7 mouse cellular contexts compared by ENCODE assay signal in genomic region chr10:84903742-84904141, GRCm38 (mm10). TPM values are rescaled to one million over a fixed set of nuclear protein-coding genes. Genes with fewer than 3 reads are reported as not detected.
DNase-seq lines count a peak whose midpoint lies in the region; ATAC-seq lines count a peak whose summit lies in the region.

No protein-coding gene starts in this region.

- ATAC-seq in liver, embryonic 11.5 days (replicated peaks; ENCODE audit: low FRiP score): no peak
- peak; percentile 71 for ATAC-seq in forebrain, embryonic 14.5 days
- 0 out of 2 replicates have a peak, but pooled peaks have one; percentile 20 for ATAC-seq in neural tube, embryonic 15.5 days (ENCODE audit: low FRiP score)

- H3K9me3 ChIP-seq in liver, embryonic 11.5 days (ENCODE audit: control insufficient read depth, low read length): no peaks in the 10 kb centered on the region
- no peaks in the 10 kb centered on the region for H3K9me3 ChIP-seq in forebrain, embryonic 14.5 days (replicated peaks; ENCODE audit: control insufficient read depth, low read length)
- H3K9me3 ChIP-seq in neural tube, embryonic 15.5 days (replicated peaks): no peaks in the 10 kb centered on the region

- 15% methylated on average over 5 of the region's 5 CpGs for WGBS in liver, embryonic 11.5 days
- 17% methylated on average over 5 of the region's 5 CpGs for WGBS in forebrain, embryonic 14.5 days
- 9% methylated on average over 5 of the region's 5 CpGs for WGBS in neural tube, embryonic 15.5 days

- H3K4me3 ChIP-seq in liver, embryonic 11.5 days (ENCODE audit: low read depth, low read length): no peak overlapping the region
- no peak overlapping the region for H3K4me3 ChIP-seq in forebrain, embryonic 14.5 days (ENCODE audit: low read depth, low read length)
- no peak overlapping the region for H3K4me3 ChIP-seq in neural tube, embryonic 15.5 days (replicated peaks)

- 0 out of 2 replicates have a peak overlapping the region, but pooled peaks have one; percentile 3 for H3K4me2 ChIP-seq in liver, embryonic 11.5 days
- H3K4me2 ChIP-seq in forebrain, embryonic 14.5 days (ENCODE audit: low read length): peak overlapping the region; percentile 9; the same call in 1 of the 2 replicates
- peak overlapping the region; percentile 7; the same call in 1 of the 2 replicates for H3K4me2 ChIP-seq in neural tube, embryonic 15.5 days

- H3K36me3 ChIP-seq in liver, embryonic 11.5 days (ENCODE audit: control insufficient read depth, insufficient read depth, low read length): no peaks in the 10 kb centered on the region
- peaks cover 6% of the 10 kb centered on the region; the same call in 1 of the 2 replicates for H3K36me3 ChIP-seq in forebrain, embryonic 14.5 days (ENCODE audit: control insufficient read depth, insufficient read depth, low read length)
- H3K36me3 ChIP-seq in neural tube, embryonic 15.5 days: no peaks in the 10 kb centered on the region

- H3K9ac ChIP-seq in liver, embryonic 11.5 days (ENCODE audit: low read depth, low read length): no peak overlapping the region
- H3K9ac ChIP-seq in forebrain, embryonic 14.5 days (ENCODE audit: low read length): 0 out of 2 replicates have a peak overlapping the region, but pooled peaks have one; percentile 2
- H3K9ac ChIP-seq in neural tube, embryonic 15.5 days (replicated peaks): no peak overlapping the region

- H3K27ac ChIP-seq in liver, embryonic 11.5 days (ENCODE audit: low read depth, low read length): no peak overlapping the region
- H3K27ac ChIP-seq in forebrain, embryonic 14.5 days (ENCODE audit: low read depth, low read length): peak overlapping the region; percentile 22; the same call in 1 of the 2 replicates
- peak overlapping the region; percentile 38; the same call in 1 of the 2 replicates for H3K27ac ChIP-seq in neural tube, embryonic 15.5 days (replicated peaks)

- H3K27me3 ChIP-seq in liver, embryonic 11.5 days (replicated peaks; ENCODE audit: control insufficient read depth, insufficient read depth, low read length): no peaks in the 10 kb centered on the region
- no peaks in the 10 kb centered on the region for H3K27me3 ChIP-seq in forebrain, embryonic 14.5 days (replicated peaks; ENCODE audit: control insufficient read depth, insufficient read depth, low read length)
- no peaks in the 10 kb centered on the region for H3K27me3 ChIP-seq in neural tube, embryonic 15.5 days (replicated peaks)

- intact Hi-C loops in left cerebral cortex, postnatal 25 days (cut with DNase I): no loop called here

- peaks cover 7% of the 10 kb centered on the region; the same call in 1 of the 2 replicates for H3K4me1 ChIP-seq in liver, embryonic 11.5 days (replicated peaks; ENCODE audit: control insufficient read depth, insufficient read depth, low read length)
- peaks cover 11% of the 10 kb centered on the region for H3K4me1 ChIP-seq in forebrain, embryonic 14.5 days (ENCODE audit: control insufficient read depth, insufficient read depth, low read length)
- peaks cover 25% of the 10 kb centered on the region for H3K4me1 ChIP-seq in neural tube, embryonic 15.5 days

- DNase-seq in liver, embryonic 11.5 days (ENCODE audit: low spot score): no peak
- DNase-seq in liver: no peak
- DNase-seq in brain, adult 2 months (ENCODE audit: low read depth, low spot score): peak; percentile 73
- DNase-seq in forebrain, embryonic 14.5 days (ENCODE audit: low spot score): peak; percentile 46
- peak; percentile 36 to 64 for DNase-seq in left cerebral cortex, postnatal 25 days (ENCODE audit: low spot score in 2 of 2)
- no peak for DNase-seq in natural killer cell, adult 2 months (ENCODE audit: low spot score in 2 of 2)

RNA-seq across cellular contexts. Expression of gene Ric8b, which starts 13.7 kb away (rescaled TPM):
- 9.7 and 11.8 TPM in 2 replicates for polyA plus RNA-seq in liver, embryonic 11.5 days (2014; fragmentation: Nextera tagmentation; extraction: Ambion mirVana)
- 31.2 and 36.8 TPM in 2 replicates for polyA plus RNA-seq in forebrain, embryonic 14.5 days (2014; fragmentation: Nextera tagmentation; extraction: Ambion mirVana)
- 10 to 100 TPM; 48.5 to 59.2 TPM for total RNA-seq in left cerebral cortex, postnatal 25 days (2021)
- polyA plus RNA-seq in neural tube, embryonic 15.5 days (2015; fragmentation: Nextera tagmentation; extraction: Ambion mirVana): 42.9 and 44.0 TPM in 2 replicates

Comparison
In these comparisons a context has a peak if more than half of its experiments do, and no peak if none do; other contexts are left out.
1. DNase-seq: peak in brain, adult 2 months (single experiment), forebrain, embryonic 14.5 days (single experiment) and left cerebral cortex, postnatal 25 days (2 of 2); none in liver, embryonic 11.5 days (single experiment), liver (single experiment) and natural killer cell, adult 2 months (0 of 2).
2. Peak in every context shown above with its lines, with median percentiles within 50 percentile points of each other: H3K4me2 ChIP-seq.